In genomic region chr3:102137158-102137557, GRCm38 (mm10) we compare ENCODE assay signal across 24 mouse cellular contexts. TPM values are rescaled to one million over a fixed set of nuclear protein-coding genes. Genes with fewer than 3 reads are reported as not detected.
A peak's percentile ranks its signal among the peaks of the same experiment; 100 is the strongest.
DNase-seq lines count a peak whose midpoint lies in the region; ATAC-seq and TF ChIP-seq lines count a peak whose summit lies in the region.
"Had no signal": no experiment of that assay in that cellular context is flagged by ENCODE, and none has a peak within 500 bp of the region (broad histone marks: within the 10 kb centered on the region; RNA-seq: fewer than 3 reads in every experiment).

No protein-coding gene starts in this region.

- peaks cover 19% of the 10 kb centered on the region for H3K4me1 ChIP-seq in heart, embryonic 10.5 days
- H3K4me1 ChIP-seq in lung, embryonic 15.5 days: peaks cover 23% of the 10 kb centered on the region
- H3K4me1 ChIP-seq in lung, postnatal 0 days (ENCODE audit: insufficient read depth, low read depth, low read length): no peaks in the 10 kb centered on the region; the same call in 1 of the 2 replicates
- H3K4me1 ChIP-seq in embryonic facial prominence, embryonic 10.5 days: peaks cover 34% of the 10 kb centered on the region
- H3K4me1 ChIP-seq in midbrain, postnatal 0 days (ENCODE audit: insufficient read depth, low read length): no peaks in the 10 kb centered on the region
- H3K4me1 ChIP-seq in intestine, embryonic 16.5 days (ENCODE audit: control insufficient read depth, insufficient read depth, low read length): peaks cover 7% of the 10 kb centered on the region; the same call in 1 of the 2 replicates

- H3K9me3 ChIP-seq in heart, embryonic 10.5 days: no peaks in the 10 kb centered on the region
- H3K9me3 ChIP-seq in lung, embryonic 15.5 days: no peaks in the 10 kb centered on the region
- no peaks in the 10 kb centered on the region for H3K9me3 ChIP-seq in lung, postnatal 0 days (ENCODE audit: low read length)
- no peaks in the 10 kb centered on the region for H3K9me3 ChIP-seq in embryonic facial prominence, embryonic 10.5 days
- no peaks in the 10 kb centered on the region for H3K9me3 ChIP-seq in midbrain, postnatal 0 days (ENCODE audit: low read length)
- H3K9me3 ChIP-seq in intestine, embryonic 16.5 days (ENCODE audit: control insufficient read depth, low read length): no peaks in the 10 kb centered on the region
- H3K9me3 ChIP-seq: forebrain, embryonic 13.5 days; heart, embryonic 13.5 days; limb, embryonic 12.5 days; liver, embryonic 12.5 days had no signal

- H3K27ac ChIP-seq in heart, embryonic 10.5 days: peak overlapping the region; percentile 48; the same call in 1 of the 2 replicates
- H3K27ac ChIP-seq in lung, embryonic 15.5 days: peak overlapping the region; percentile 92; the same call in 1 of the 2 replicates
- H3K27ac ChIP-seq in lung, postnatal 0 days (ENCODE audit: low read length): no peak overlapping the region
- 0 out of 2 replicates have a peak overlapping the region, but pooled peaks have one; percentile 19 for H3K27ac ChIP-seq in embryonic facial prominence, embryonic 10.5 days (replicated peaks)
- peak overlapping the region; percentile 47; the same call in 1 of the 2 replicates for H3K27ac ChIP-seq in midbrain, postnatal 0 days (ENCODE audit: low read depth, low read length)
- no peak overlapping the region for H3K27ac ChIP-seq in intestine, embryonic 16.5 days (ENCODE audit: low read length)
- H3K27ac ChIP-seq: forebrain, embryonic 13.5 days; kidney, postnatal 0 days; limb, embryonic 12.5 days; liver, embryonic 12.5 days had no signal

- TF ChIP-seq EP300 in lung, postnatal 0 days (IDR thresholded peaks at IDR 0.05): no peak

- no peak overlapping the region for H3K4me2 ChIP-seq in lung, embryonic 15.5 days
- H3K4me2 ChIP-seq in lung, postnatal 0 days (replicated peaks; ENCODE audit: low read depth, low read length): no peak overlapping the region
- H3K4me2 ChIP-seq in midbrain, postnatal 0 days (ENCODE audit: low read depth, low read length, poor library complexity, severe bottlenecking): no peak overlapping the region
- no peak overlapping the region for H3K4me2 ChIP-seq in intestine, embryonic 16.5 days (ENCODE audit: low read depth, low read length)
- H3K4me2 ChIP-seq: forebrain, embryonic 13.5 days; heart, embryonic 13.5 days; limb, embryonic 12.5 days; liver, embryonic 12.5 days had no signal

- no peak for TF ChIP-seq CTCF in lung, postnatal 0 days (IDR thresholded peaks at IDR 0.05)
- TF ChIP-seq CTCF in midbrain, postnatal 0 days (IDR thresholded peaks at IDR 0.05): no peak

- H3K9ac ChIP-seq in lung, embryonic 15.5 days: no peak overlapping the region
- H3K9ac ChIP-seq in lung, postnatal 0 days (replicated peaks; ENCODE audit: low read depth): no peak overlapping the region
- H3K9ac ChIP-seq in midbrain, postnatal 0 days (replicated peaks; ENCODE audit: low read length, poor library complexity, severe bottlenecking): no peak overlapping the region
- no peak overlapping the region for H3K9ac ChIP-seq in intestine, embryonic 16.5 days (ENCODE audit: low read depth, low read length)
- H3K9ac ChIP-seq: forebrain, embryonic 13.5 days; heart, embryonic 13.5 days; limb, embryonic 12.5 days; liver, embryonic 12.5 days had no signal

- no peaks in the 10 kb centered on the region for H3K36me3 ChIP-seq in heart, embryonic 10.5 days
- no peaks in the 10 kb centered on the region for H3K36me3 ChIP-seq in lung, embryonic 15.5 days
- no peaks in the 10 kb centered on the region for H3K36me3 ChIP-seq in lung, postnatal 0 days (ENCODE audit: insufficient read depth, low read length)
- no peaks in the 10 kb centered on the region for H3K36me3 ChIP-seq in embryonic facial prominence, embryonic 10.5 days (replicated peaks)
- no peaks in the 10 kb centered on the region for H3K36me3 ChIP-seq in midbrain, postnatal 0 days (ENCODE audit: insufficient read depth, low read length)
- no peaks in the 10 kb centered on the region for H3K36me3 ChIP-seq in intestine, embryonic 16.5 days (ENCODE audit: control insufficient read depth, insufficient read depth, low read length)
- H3K36me3 ChIP-seq: limb, embryonic 12.5 days; liver, embryonic 12.5 days had no signal

- no peak for DNase-seq in heart, embryonic 10.5 days (ENCODE audit: low spot score)
- no peak for DNase-seq in heart, adult 18-20 months
- DNase-seq in lung, postnatal 0 days (ENCODE audit: low spot score): no peak
- no peak for DNase-seq in embryonic facial prominence, embryonic 10.5 days (ENCODE audit: low spot score)
- peak; percentile 37 for DNase-seq in midbrain, postnatal 0 days (ENCODE audit: low spot score)
- DNase-seq in cerebellum, adult 11 months: no peak
- DNase-seq: adrenal gland, postnatal 25 days; cerebellum, adult 11-12 months; gastrocnemius, postnatal 14 days; heart, postnatal 14 days; kidney, adult 18-20 months; lung, adult 2 months; lung, postnatal 4 days; right cerebral cortex, adult 18-20 months; right cerebral cortex, postnatal 4 days had no signal

- 81% methylated on average over 10 of the region's 10 CpGs for WGBS in heart, embryonic 10.5 days
- WGBS in lung, embryonic 15.5 days: 58% methylated on average over 10 of the region's 10 CpGs
- WGBS in lung, postnatal 0 days: 69% methylated on average over 10 of the region's 10 CpGs
- WGBS in embryonic facial prominence, embryonic 10.5 days: 86% methylated on average over 10 of the region's 10 CpGs
- WGBS in midbrain, postnatal 0 days: 49% methylated on average over 10 of the region's 10 CpGs
- WGBS in intestine, embryonic 16.5 days: 78% methylated on average over 10 of the region's 10 CpGs

- no peak overlapping the region for H3K4me3 ChIP-seq in heart, embryonic 10.5 days
- H3K4me3 ChIP-seq in lung, embryonic 15.5 days: no peak overlapping the region
- no peak overlapping the region for H3K4me3 ChIP-seq in lung, postnatal 0 days (ENCODE audit: low read depth, low read length)
- no peak overlapping the region for H3K4me3 ChIP-seq in embryonic facial prominence, embryonic 10.5 days
- H3K4me3 ChIP-seq in midbrain, postnatal 0 days (ENCODE audit: low read depth, low read length): no peak overlapping the region
- H3K4me3 ChIP-seq in intestine, embryonic 16.5 days (ENCODE audit: low read length): no peak overlapping the region
- H3K4me3 ChIP-seq: forebrain, embryonic 13.5 days; heart, embryonic 13.5 days; limb, embryonic 12.5 days; liver, embryonic 12.5 days; myocyte had no signal

- ATAC-seq in lung, embryonic 15.5 days (ENCODE audit: borderline replicate concordance, extremely low read depth, low FRiP score, low TSS enrichment): no peak
- ATAC-seq in lung, postnatal 0 days: no peak
- peak; percentile 44 for ATAC-seq in midbrain, postnatal 0 days (ENCODE audit: low FRiP score)
- no peak for ATAC-seq in intestine, embryonic 16.5 days
- ATAC-seq: forebrain, embryonic 13.5 days; liver, embryonic 12.5 days had no signal

- H3K27me3 ChIP-seq in heart, embryonic 10.5 days (ENCODE audit: insufficient read depth, poor library complexity, severe bottlenecking): peaks cover 6% of the 10 kb centered on the region; the same call in 1 of the 2 replicates
- no peaks in the 10 kb centered on the region for H3K27me3 ChIP-seq in lung, embryonic 15.5 days
- no peaks in the 10 kb centered on the region for H3K27me3 ChIP-seq in lung, postnatal 0 days (replicated peaks; ENCODE audit: insufficient read depth, low read length)
- H3K27me3 ChIP-seq in embryonic facial prominence, embryonic 10.5 days (replicated peaks; ENCODE audit: low read depth, poor library complexity, severe bottlenecking): no peaks in the 10 kb centered on the region; the same call in 1 of the 2 replicates
- H3K27me3 ChIP-seq in midbrain, postnatal 0 days (ENCODE audit: insufficient read depth, low read length): no peaks in the 10 kb centered on the region
- H3K27me3 ChIP-seq in intestine, embryonic 16.5 days (replicated peaks; ENCODE audit: control insufficient read depth, insufficient read depth, low read length): no peaks in the 10 kb centered on the region
- H3K27me3 ChIP-seq: forebrain, embryonic 13.5 days; heart, embryonic 13.5 days; limb, embryonic 12.5 days had no signal

RNA-seq across cellular contexts. Expression of gene Casq2, which starts 50.9 kb away (rescaled TPM):
- 5.6 and 19.8 TPM in 2 replicates for polyA plus RNA-seq in heart, embryonic 10.5 days (2016; fragmentation: Nextera tagmentation; extraction: Ambion mirVana)
- 100 to 1,000 TPM; 895 to 982 TPM for total RNA-seq in heart, adult 18-20 months (2021)
- 13.3 and 13.5 TPM in 2 replicates for polyA plus RNA-seq in lung, embryonic 15.5 days (2015; fragmentation: Nextera tagmentation; extraction: Ambion mirVana)
- 7.0 and 9.0 TPM in 2 replicates for polyA plus RNA-seq in lung, postnatal 0 days (2015; fragmentation: Nextera tagmentation; extraction: Ambion mirVana)
- 0.10 and 0.16 TPM in 2 replicates for polyA plus RNA-seq in embryonic facial prominence, embryonic 10.5 days (2016; fragmentation: Nextera tagmentation; extraction: Ambion mirVana)
- 0.93 and 4.5 TPM in 2 replicates for total RNA-seq in midbrain, postnatal 0 days (2014; rRNA removed)
- polyA plus RNA-seq in midbrain, postnatal 0 days (2015; fragmentation: Nextera tagmentation; extraction: Ambion mirVana): 0.61 and 0.84 TPM in 2 replicates
- 2.1 and 2.2 TPM in 2 replicates for polyA plus RNA-seq in intestine, embryonic 16.5 days (2015; fragmentation: Nextera tagmentation; extraction: Ambion mirVana)
- total RNA-seq: megakaryocyte-erythroid progenitor cell, adult 5-6 weeks had no signal

Comparison
In these comparisons a context has a peak if more than half of its experiments do, and no peak if none do; other contexts are left out.
1. H3K27ac ChIP-seq: peak in heart, embryonic 10.5 days (single experiment), lung, embryonic 15.5 days (single experiment), embryonic facial prominence, embryonic 10.5 days (single experiment) and midbrain, postnatal 0 days (single experiment); none in lung, postnatal 0 days (single experiment) and intestine, embryonic 16.5 days (single experiment).